Mouse (Mus musculus): ENCODE measurements around the gene Camta2.

DNA sequence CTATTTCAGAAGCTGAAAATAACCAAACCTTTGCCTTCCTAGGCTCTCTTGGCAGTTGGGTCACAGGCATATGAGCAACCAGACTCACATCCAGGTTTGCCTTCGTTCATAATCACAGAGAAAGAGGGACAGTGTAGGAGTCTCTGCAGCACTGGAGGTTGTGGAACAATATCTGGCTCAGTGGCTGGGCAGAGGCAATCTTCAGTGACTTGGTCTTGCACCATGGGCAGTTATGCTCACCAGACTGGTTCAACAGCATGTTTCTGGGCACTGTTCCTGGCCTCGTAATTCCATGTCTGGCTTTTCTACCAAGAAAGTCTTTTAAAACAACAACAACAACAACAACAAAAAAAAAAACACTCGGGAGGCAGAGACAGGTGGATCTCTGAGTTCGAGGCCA is 52.3 kb downstream of the Camta2 start:
- no peak for TF ChIP-seq POLR2A (IDR thresholded peaks at IDR 0.05; ENCODE audit: insufficient read depth, low read depth, low read length)
- no peak for TF ChIP-seq EP300 (IDR thresholded peaks at IDR 0.05; ENCODE audit: insufficient read depth, low read depth, low read length)
